Mouse (Mus musculus) cortical plate, adult 2 months (tissue): ENCODE data around the gene Abca7. TPM values are rescaled to one million over a fixed set of nuclear protein-coding genes. Genes with fewer than 3 reads are reported as not detected.

Experiments
- H3K27ac ChIP-seq: fragments of 200-500 bp; 2 replicates; pipeline ENCODE4 v1.5.1; 2012; ENCODE audit warnings: low read length, control low read depth, inconsistent platforms; ENCODE audit not compliant: insufficient read depth
- H3K4me1 ChIP-seq: fragments of 200-500 bp; 2 replicates; pipeline ENCODE4 v1.6.1; 2011; ENCODE audit warnings: low read length; ENCODE audit not compliant: control insufficient read depth, insufficient read depth
- H3K4me3 ChIP-seq: fragments of 200-500 bp; 2 replicates; pipeline ENCODE4 v1.5.1; 2011; ENCODE audit warnings: mild to moderate bottlenecking, low read length, control low read depth; ENCODE audit not compliant: insufficient read depth
- CTCF ChIP-seq: fragments of 200-500 bp; IDR thresholded peaks from 2 replicates; pipeline ENCODE4 v1.5.1; 2011; ENCODE audit warnings: mild to moderate bottlenecking, control low read depth, low read length; ENCODE audit not compliant: insufficient read depth; ENCODE audit errors: extremely low read depth
- POLR2A ChIP-seq: fragments of 200-500 bp; IDR thresholded peaks from 2 replicates; pipeline ENCODE4 v1.6.1; 2011; ENCODE audit warnings: mild to moderate bottlenecking, low read length, control low read depth; ENCODE audit not compliant: insufficient read depth; ENCODE audit errors: extremely low read depth
- polyA plus RNA-seq: library from polyadenylated mRNA; depleted of rRNA; stranded (reverse); fragments of >200 nt; gene quantifications from 2 replicates; pipeline ENCODE4 v1.2.3, GENCODE M21; 2012; rRNA removed

Abca7 gene
- polyA plus RNA-seq, 1 experiment: 10.9 TPM

DNA sequence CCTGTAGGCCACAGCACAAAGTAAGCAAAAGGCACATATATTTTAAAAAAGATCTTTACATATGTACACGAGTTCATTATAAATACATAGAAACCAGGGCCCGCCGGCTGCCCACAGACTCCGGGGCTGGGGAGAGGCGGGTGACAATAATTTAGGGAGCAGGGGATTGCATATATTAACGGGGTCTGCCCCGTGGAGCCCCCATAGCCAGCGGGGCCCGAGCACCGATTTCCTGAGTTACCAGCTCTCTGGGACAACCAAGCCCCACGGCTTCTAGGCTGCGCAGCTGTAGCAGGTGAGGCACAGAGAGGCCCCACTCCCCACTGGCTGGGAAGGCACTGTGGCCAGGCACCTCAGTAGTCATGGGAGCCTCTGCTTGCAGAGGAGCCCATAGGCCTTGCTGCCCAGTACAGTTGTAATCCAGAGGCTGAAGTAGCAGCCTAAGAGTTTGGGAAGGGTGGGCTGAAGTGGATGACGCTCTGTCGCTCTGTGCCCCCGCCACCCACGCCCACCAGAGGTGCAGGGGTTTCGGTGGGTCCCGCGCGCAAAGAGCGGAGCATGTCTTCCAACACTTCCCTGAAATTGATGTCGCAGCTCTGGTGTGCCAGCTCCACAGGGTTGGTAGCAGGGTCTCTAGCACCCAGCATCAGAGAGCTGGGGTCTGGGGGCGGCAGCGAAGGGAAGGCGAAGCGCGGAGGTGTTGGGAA is 60.8 kb downstream of the Abca7 start:
- no peak overlapping the region for H3K27ac ChIP-seq
- H3K4me3 ChIP-seq: no peak overlapping the region
- no peaks in the 10 kb centered on the region; the same call in 1 of the 2 replicates for H3K4me1 ChIP-seq
- TF ChIP-seq CTCF (no peak), POLR2A (no peak)

DNA sequence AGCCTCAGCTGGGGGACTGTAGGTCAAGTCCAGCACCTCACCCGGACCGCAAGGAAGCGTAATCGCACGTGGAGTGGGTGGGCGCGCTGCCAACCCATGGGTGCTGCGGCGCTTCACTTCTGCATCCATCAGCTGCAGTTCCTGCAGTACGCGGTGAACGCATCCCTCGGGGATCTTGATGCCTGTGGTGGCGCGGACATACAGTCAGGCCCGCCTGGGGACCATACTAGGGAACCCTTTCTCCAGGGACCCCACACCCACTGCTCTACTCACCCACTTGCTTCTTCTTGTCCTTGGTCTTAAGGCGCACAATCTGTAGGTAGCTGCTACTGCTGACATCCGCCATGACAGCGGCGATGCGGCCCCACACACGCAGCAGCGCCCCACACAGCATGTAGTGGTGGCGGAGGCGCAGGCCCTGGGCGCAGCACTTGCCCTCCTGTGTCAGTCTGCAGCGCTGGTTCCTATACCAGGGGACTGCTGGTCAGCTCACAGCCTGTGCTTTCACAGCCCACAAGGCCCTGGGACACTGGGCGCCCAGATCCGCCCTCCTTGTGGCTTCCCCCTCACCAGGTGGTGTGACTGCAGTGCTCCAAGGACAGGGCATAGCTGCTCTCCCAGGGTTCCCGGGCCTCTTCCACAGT is 61.5 kb downstream of the Abca7 start:
- no peak for TF ChIP-seq POLR2A
- no peak for TF ChIP-seq CTCF
- Histone ChIP-seq H3K27ac (no peak overlapping the region), H3K4me1 (no peaks in the 10 kb centered on the region; the same call in 1 of the 2 replicates), H3K4me3 (no peak overlapping the region)

DNA sequence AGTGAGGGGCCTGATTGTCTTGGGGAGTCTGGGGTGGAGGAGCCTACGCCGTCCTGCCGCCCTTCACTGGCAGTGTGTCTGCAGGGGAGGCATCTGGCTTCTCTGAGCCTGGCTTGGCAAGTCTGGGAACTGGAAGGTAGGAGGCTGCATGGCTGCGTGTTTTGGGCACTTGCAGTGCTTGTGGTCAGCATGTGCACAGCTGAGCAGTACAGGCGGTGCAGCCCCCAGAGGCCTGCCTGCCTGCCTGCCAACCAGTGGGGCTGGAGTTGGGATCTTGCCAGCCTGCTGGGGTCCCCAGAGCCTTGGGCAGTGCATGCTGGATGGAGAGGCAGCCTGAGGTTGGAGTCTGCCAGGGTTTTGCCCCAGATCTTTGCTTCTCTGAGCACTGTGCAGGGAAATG is 66.8 kb downstream of the Abca7 start:
- no peak overlapping the region for H3K4me3 ChIP-seq
- no peak overlapping the region for H3K27ac ChIP-seq
- H3K4me1 ChIP-seq: no peaks in the 10 kb centered on the region
- TF ChIP-seq CTCF: no peak
- no peak for TF ChIP-seq POLR2A

DNA sequence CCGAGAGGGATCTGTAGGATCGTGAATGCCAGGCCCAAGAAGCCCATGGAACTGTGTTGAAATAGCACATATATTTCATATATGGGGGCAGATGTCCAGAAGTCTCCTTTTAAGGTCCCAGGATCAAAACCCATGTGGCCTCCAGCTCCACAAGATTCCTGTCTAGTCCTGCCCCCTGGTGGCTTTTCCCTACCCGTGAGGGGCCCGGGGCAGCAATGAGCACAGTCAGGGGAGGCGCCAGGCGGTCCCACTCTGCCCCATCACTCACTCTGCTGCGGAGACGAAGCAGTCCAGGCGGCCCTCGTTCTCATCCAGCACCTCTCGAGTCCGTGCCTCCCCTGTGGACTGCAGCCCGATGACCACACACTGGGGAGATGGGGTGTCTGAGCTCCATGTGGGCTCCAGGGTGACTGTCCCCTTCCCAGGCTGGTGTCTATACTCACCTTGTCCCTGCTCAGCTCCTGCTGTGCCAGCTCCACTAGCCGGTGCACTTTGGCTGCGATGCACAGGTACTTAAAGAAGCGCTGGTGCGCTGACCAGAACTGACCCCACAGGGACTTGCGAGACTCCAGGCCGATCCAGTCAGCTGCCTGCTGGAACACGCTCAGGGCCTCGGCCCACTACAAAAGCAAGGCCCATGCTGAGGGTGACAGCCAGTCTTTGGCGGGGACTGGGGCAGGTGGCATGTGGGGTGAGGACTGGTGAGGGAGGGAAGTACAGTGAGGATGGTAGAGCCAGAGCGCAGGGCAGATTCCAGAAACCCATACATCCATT is 67.8 kb downstream of the Abca7 start:
- H3K27ac ChIP-seq: no peak overlapping the region
- no peak overlapping the region for H3K4me3 ChIP-seq
- no peak for TF ChIP-seq CTCF
- no peak for TF ChIP-seq POLR2A
- H3K4me1 ChIP-seq: no peaks in the 10 kb centered on the region

Other genes starting within 250 kb of the Abca7 start
- gene Polrmt, start 249.9 kb upstream of the Abca7 start, polyA plus RNA-seq: 51.6 and 54.9 TPM in 2 replicates
- 6.5 and 9.7 TPM in 2 replicates for gene Fgf22, start 241.4 kb upstream of the Abca7 start, polyA plus RNA-seq
- 157 TPM in 2 replicates for gene Rnf126, start 229.5 kb upstream of the Abca7 start, polyA plus RNA-seq
- gene Fstl3, start 219.2 kb upstream of the Abca7 start, polyA plus RNA-seq: 5.7 and 5.9 TPM in 2 replicates
- gene Prss57, start 205.5 kb upstream of the Abca7 start, polyA plus RNA-seq: 1.4 and 2.1 TPM in 2 replicates
- 294 and 331 TPM in 2 replicates for gene Palm, start 202.9 kb upstream of the Abca7 start, polyA plus RNA-seq
- gene Misp, start 175.5 kb upstream of the Abca7 start, polyA plus RNA-seq: 0.13 and 0.21 TPM in 2 replicates
- 53.3 and 54.1 TPM in 2 replicates for gene Ptbp1, start 142.1 kb upstream of the Abca7 start, polyA plus RNA-seq
- gene Prtn3, start 122.0 kb upstream of the Abca7 start, polyA plus RNA-seq: 4.3 and 5.2 TPM in 2 replicates
- 79.9 and 80.5 TPM in 2 replicates for gene Plppr3, start 121.9 kb upstream of the Abca7 start, polyA plus RNA-seq
- not detected in 2 replicates for gene Elane, start 110.2 kb upstream of the Abca7 start, polyA plus RNA-seq
- 0.40 and 1.6 TPM in 2 replicates for gene Cfd, start 105.6 kb upstream of the Abca7 start, polyA plus RNA-seq
- 64.8 and 68.2 TPM in 2 replicates for gene Med16, start 87.6 kb upstream of the Abca7 start, polyA plus RNA-seq
- gene Gm26602, start 85.6 kb upstream of the Abca7 start, polyA plus RNA-seq: not detected in 2 replicates
- 12.1 and 12.5 TPM in 2 replicates for gene Kiss1r, start 79.5 kb upstream of the Abca7 start, polyA plus RNA-seq
- 425 TPM in 2 replicates for gene R3hdm4, start 75.3 kb upstream of the Abca7 start, polyA plus RNA-seq
- 3.1 and 3.2 TPM in 2 replicates for gene Arid3a, start 69.5 kb upstream of the Abca7 start, polyA plus RNA-seq
- 60.9 and 63.2 TPM in 2 replicates for gene Wdr18, start 36.3 kb upstream of the Abca7 start, polyA plus RNA-seq
- gene Grin3b, start 25.8 kb upstream of the Abca7 start, polyA plus RNA-seq: 0.21 and 0.40 TPM in 2 replicates
- 168 and 183 TPM in 2 replicates for gene Tmem259, start 12.2 kb upstream of the Abca7 start, polyA plus RNA-seq
- 8.0 and 9.0 TPM in 2 replicates for gene Cnn2, start 7.9 kb upstream of the Abca7 start, polyA plus RNA-seq
- gene Arhgap45, start 20.2 kb downstream of the Abca7 start, polyA plus RNA-seq: 6.6 and 7.2 TPM in 2 replicates
- gene Polr2e, start 43.3 kb downstream of the Abca7 start, polyA plus RNA-seq: 236 and 245 TPM in 2 replicates
- gene Gpx4, start 50.7 kb downstream of the Abca7 start, polyA plus RNA-seq: 890 and 934 TPM in 2 replicates
- gene Sbno2, start 109.1 kb downstream of the Abca7 start, polyA plus RNA-seq: 22.9 and 24.4 TPM in 2 replicates
- gene Stk11, start 119.3 kb downstream of the Abca7 start, polyA plus RNA-seq: 91.8 and 94.2 TPM in 2 replicates
- gene Atp5d, start 142.1 kb downstream of the Abca7 start, polyA plus RNA-seq: 620 and 641 TPM in 2 replicates
- 274 and 285 TPM in 2 replicates for gene Cbarp, start 144.3 kb downstream of the Abca7 start, polyA plus RNA-seq
- gene Midn, start 151.8 kb downstream of the Abca7 start, polyA plus RNA-seq: 26.6 and 33.8 TPM in 2 replicates
- gene Cirbp, start 169.5 kb downstream of the Abca7 start, polyA plus RNA-seq: 150 and 180 TPM in 2 replicates
- 13.1 and 13.9 TPM in 2 replicates for gene 1600002K03Rik, start 176.4 kb downstream of the Abca7 start, polyA plus RNA-seq
- gene Efna2, start 183.0 kb downstream of the Abca7 start, polyA plus RNA-seq: 7.7 and 8.5 TPM in 2 replicates
- gene Mum1, start 229.9 kb downstream of the Abca7 start, polyA plus RNA-seq: 36.9 and 37.1 TPM in 2 replicates